Mouse (Mus musculus) B cell, adult 2 months (primary cell): ENCODE measurements around the gene Olfr611.
"Not testable (repeated sequence)": the region's sequence is repeated elsewhere in the genome, so short reads cannot be mapped to it uniquely, and the experiment has no call there.

Experiments
- DNase-seq, 2 experiments: peaks; one replicate each; pipeline ENCODE4 v3.0.0; 2022

Olfr611 gene

DNA sequence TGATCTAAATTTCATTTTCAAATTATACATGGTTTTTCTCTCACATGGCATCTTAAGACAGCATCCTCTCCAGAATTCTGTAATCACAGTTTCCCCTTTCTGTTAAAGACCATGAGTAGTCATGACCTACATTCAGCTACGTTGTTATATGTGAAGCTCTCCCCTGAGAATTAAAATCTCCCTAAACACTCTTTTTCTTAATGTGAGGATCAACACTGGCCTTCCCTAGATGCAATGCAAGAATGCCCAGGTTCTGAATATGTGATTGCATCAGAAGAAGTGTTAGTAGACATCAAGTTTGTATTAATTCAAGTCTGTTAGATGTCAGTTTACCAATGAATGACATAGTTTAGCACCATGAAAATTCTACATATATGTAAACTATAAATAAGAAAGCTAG lies at the start of gene Olfr611:
TSS of gene Olfr611 (minus strand) at position 101 of the 400 bp plus-strand sequence.
- not testable (repeated sequence) for DNase-seq

DNA sequence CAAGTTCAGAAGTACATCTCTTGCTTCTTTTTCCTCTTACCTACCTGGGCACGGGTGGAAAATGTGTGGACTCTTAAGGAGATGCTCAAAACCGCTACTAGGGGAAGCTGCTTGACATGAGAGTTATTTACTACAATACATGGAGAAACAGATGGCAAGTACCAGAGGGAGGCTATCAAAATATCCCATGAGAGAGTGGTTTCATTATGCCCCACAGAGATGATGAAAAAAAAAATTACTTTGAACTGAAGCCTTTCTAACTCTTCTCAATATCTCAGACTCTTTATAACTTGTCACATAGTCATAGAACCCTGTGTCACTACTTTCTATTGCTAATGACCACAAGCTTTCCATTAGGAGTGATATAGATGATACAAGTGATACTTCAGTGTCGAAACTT lies 48.4 kb upstream of the Olfr611 start, which contains the start of gene Olfr616:
TSS of gene Olfr616 (minus strand) at position 101 of the 400 bp plus-strand sequence.
- DNase-seq, result no peak

DNA sequence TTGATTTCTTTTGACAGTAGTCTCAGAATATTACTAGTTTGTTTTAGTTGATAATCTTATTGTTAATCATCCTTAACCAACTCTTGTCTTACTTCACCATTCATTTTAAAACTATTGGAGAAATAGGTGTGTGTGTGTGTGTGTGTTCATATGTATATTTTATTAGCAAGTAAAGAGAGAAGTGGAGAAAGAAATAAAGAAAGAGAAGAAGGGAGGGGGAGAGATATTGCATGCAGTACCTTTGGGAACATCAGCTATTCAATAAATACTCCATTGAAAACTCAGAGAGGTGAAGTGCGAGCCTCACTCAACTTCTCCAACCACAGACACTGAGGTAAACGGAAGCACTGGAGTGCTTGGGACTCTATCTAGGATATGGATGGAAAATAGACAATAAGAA lies 35.1 kb upstream of the Olfr611 start, which contains the start of gene Olfr615:
TSS of gene Olfr615 (plus strand) at position 301 of the 400 bp plus-strand sequence.
- no peak for DNase-seq

DNA sequence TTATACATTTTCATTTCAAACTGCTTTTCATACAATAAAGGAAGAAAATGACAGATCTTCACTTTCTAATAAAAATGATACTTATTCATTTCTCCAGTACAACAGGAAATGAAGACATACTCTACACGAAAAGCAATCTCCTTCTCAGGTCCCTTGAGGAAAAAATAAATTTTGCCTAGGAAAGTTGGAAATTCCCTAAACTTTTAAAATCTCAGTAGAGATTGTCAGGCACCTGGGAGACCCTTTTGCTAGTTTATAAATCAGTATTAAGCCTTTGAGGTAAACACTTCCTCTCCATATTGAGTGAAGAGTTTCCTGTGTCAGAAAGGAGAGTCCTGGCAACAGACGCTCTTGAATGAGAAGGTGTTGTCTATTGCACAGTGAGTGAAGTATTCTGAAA lies 27.1 kb upstream of the Olfr611 start, which contains the start of gene Olfr613:
TSS of gene Olfr613 (plus strand) at position 301 of the 400 bp plus-strand sequence.
- DNase-seq, result no peak

DNA sequence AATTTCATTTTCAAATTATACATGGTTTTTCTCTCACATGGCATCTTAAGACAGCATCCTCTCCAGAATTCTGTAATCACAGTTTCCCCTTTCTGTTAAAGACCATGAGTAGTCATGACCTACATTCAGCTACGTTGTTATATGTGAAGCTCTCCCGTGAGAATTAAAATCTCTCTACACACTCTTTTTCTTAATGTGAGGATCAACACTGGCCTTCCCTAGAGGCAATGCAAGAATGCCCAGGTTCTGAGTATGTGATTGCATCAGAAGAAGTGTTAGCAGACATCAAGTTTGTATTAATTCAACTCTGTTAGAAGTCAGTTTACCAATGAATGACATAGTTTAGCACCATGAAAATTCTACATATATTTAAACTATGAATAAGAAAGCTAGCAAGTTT lies 22.0 kb upstream of the Olfr611 start, which contains the start of gene Olfr612:
TSS of gene Olfr612 (minus strand) at position 101 of the 400 bp plus-strand sequence.
- DNase-seq, result not testable (repeated sequence)

DNA sequence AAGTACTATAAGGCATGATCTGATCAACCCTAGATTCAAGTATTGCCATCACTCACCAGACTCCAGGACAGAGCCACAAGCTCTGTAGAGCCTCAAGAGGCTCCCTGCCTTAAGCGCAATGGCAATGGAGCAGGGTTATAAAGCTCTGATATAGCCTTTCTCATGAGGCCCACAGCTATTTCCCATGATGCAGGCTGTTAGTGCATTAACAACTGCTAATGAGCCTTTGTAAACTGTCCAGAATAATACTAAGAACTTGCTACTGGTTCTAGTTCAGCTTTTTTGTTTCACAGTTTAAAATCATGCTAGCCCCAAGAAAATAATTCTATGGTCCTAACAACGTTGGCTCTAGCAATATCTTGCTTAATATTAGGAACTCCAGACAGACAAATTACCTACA lies 8.6 kb downstream of the Olfr611 start, which contains the start of gene Olfr610:
TSS of gene Olfr610 (minus strand) at position 101 of the 400 bp plus-strand sequence.
- no peak for DNase-seq

DNA sequence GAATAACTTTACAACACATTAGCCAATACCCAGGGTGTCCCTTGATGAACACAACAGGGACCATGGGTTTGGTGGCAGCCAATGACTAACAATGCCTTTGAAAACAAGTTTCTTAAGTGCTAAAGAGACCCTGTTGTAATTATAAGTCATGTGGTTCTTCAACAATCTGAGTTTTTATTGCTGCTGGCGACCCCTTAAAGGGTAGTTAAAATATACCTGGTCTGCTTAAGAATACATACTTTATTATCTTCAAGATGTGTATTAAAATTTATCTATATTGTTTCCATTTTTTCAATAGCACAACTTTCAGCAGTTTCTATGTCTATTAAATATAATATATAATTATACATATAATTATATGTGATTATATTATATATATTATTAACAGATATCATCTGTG lies 22.7 kb downstream of the Olfr611 start, which contains the start of gene Olfr609:
TSS of gene Olfr609 (minus strand) at position 101 of the 400 bp plus-strand sequence.
- no peak for DNase-seq

DNA sequence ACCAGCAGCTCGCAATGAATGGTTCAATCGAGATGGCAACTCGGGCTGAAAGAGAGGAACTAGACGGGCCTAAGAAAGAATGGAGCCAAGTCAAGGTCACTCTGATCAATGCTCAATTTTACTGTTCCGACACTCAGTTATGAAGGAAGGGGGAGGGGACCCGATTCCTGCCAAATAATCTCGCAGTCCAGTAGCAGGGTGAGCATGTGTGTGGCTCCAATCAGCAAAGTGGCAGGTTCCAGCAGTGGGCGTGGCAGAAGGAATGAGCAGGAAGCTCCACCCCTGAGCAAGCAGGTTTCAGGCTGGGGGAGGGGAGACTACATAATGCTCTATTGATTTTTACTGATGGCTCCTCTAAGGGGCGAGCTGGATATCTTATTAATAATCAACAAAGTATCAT lies 43.5 kb downstream of the Olfr611 start:
- not testable (repeated sequence) for DNase-seq

DNA sequence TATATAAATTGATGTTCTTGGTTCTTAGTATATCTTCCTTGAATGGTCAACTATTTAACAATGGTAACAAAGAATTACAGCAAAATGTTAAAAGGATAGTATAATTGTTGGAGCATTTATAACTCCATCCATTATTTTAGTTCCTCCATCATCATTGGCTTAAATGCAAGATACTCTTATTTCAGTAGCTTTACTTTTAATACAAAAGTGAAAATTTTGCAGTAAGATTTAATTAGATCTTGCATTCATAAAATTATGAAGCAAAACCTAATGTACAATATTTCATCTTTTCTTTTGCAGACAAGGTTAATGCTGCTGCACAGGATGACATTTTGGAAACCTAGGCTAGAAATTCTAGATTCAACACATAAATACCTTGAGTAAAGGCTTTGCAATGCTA lies 51.1 kb downstream of the Olfr611 start, which contains the start of gene Olfr608:
TSS of gene Olfr608 (plus strand) at position 301 of the 400 bp plus-strand sequence.
- DNase-seq, result no peak
